Mouse (Mus musculus): Measurements from ENCODE around the gene Gm20388.

The Gm20388 gene

GRCm38 (mm10) chr8:124204001-124204601 lies 4293.5 kb downstream of the Gm20388 start:
- no peak for DNase-seq (ENCODE audit: low spot score in 2 of 2)

GRCm38 (mm10) chr8:124212148-124212547 lies 4301.5 kb downstream of the Gm20388 start:
- no peak for DNase-seq (ENCODE audit: low spot score in 2 of 2)

DNA sequence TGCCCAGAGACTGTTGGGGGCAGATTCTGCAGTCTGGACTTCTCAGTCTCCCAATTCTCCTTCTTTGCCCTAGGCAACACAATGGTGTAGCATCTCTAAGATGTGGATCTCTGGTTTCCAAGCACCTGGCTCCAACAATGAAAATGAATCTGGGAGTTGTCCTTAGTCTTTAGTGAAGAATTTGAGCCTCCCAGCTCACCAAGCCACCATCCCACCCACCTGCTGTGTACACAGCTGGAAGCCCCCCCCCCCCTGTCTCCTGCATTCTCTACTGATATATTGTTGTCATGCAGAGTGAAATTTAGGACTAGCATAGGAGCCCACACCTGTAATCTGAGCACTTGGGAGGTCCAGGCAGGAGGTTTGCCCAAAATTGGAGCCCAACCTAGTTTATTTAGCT lies 4306.3 kb downstream of the Gm20388 start:
- DNase-seq (ENCODE audit: low spot score in 2 of 2): no peak

DNA sequence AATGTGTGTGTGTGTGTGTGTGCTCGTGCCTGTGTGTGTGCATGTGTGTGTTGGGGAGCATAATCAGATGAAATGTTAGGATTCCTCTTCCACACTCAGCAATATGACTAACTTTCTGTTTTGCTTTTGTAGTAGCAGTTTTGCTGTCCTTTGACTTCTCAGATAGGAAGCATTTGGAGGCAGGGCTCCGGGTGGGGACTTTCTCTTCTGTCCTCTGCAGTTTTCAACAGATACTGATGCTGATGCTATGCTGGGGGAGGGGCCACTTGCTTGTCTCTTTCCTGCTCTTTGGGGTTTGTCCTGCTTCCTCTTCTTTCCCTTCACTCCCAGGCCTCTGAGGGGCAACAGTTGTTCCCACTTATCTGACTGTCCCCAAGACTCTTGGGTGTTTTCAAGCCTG lies 4319.2 kb downstream of the Gm20388 start:
- no peak for DNase-seq (ENCODE audit: low spot score in 2 of 2)

GRCm38 (mm10) chr8:124230496-124231175 lies 4320.0 kb downstream of the Gm20388 start:
- no peak for DNase-seq (ENCODE audit: low spot score in 2 of 2)

- peak; percentile 79 to 82 for DNase-seq (ENCODE audit: low spot score in 2 of 2)
Measured at GRCm38 (mm10) chr8:124231176-124231484, 4320.5 kb downstream of the Gm20388 start, which contains the start of gene Galnt2. Gene Galnt2 (plus strand): TSS chr8:124231391.

DNA sequence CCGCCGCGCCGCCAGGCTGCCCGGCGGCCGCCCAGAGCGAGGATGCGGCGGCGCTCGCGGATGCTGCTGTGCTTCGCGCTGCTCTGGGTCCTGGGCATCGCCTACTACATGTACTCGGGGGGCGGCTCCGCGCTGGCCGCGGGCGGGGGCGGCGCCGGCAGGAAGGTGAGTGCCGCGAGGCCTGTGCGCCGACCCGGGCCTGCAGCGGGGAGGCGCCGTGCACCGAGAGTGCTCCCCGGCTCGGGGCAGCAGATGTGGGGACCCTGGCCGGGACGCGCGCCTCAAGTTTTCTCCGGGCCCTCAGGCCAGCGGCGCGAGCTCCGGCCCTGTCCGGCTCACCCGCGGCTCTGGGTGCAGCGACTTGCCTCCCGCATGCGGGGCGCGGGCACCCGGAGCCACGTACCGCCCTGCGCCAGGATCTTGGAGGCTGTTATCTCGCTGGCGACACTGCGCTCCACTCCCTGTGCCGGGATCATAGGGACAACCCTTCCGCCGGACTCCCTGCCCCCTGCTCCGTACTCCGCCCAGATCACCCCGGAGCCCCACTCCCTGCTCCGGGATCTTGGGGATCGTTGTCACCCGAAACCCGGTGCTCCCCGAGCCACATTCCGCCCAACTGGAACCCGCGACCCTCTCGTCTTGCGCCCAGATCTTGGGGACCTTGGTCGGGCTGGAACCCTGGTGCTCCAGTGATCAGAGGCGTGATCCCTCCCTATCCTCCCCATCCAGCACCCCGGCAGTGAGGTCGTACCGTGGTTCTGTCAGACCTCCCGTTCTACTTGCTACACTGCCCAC lies 4321.0 kb downstream of the Gm20388 start:
- peak; percentile 28 to 61 for DNase-seq (ENCODE audit: low spot score in 2 of 2)

DNA sequence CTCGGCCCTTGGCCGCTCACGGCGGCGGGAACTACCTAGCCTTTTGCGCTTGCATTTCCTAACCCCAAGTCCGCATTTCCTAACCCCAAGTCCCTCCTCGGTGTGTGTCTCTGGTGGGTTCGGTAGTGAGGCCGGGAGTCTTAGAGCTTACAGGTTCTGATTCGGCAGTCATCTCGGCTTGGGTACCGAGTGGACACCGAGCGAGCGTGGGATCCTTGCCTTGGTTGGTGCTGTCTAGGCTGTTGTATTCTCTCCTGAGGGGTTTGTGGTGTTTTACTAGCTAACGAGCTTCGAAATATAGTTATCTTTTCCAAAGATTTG lies 4321.6 kb downstream of the Gm20388 start:
- DNase-seq (ENCODE audit: low spot score in 2 of 2): no peak

DNA sequence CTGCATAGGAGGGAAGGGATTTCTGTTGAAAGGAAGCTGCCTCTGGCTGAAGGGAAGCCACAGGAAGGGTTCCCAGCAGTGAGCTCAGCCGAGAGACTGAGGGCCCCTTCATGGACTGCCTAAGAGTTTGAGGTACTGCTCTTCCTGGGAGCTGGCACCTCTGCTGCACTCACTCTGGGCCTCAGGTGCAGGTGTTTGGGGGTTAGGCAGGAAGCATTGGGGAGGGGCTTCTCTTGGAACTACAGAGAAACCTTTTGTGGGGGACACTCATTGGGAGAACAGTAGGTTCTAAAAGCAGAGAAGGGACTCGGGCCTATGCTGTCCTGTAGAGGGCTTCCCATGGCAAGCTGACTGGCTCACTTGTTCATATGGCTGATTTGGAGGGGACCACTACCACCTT lies 4323.9 kb downstream of the Gm20388 start:
- no peak for DNase-seq (ENCODE audit: low spot score in 2 of 2)

GRCm38 (mm10) chr8:124235536-124235935 lies 4324.9 kb downstream of the Gm20388 start:
- no peak for DNase-seq (ENCODE audit: low spot score in 2 of 2)

- DNase-seq (ENCODE audit: low spot score in 2 of 2): no peak
Measured at GRCm38 (mm10) chr8:124239350-124239749, 4328.7 kb downstream of the Gm20388 start.

DNA sequence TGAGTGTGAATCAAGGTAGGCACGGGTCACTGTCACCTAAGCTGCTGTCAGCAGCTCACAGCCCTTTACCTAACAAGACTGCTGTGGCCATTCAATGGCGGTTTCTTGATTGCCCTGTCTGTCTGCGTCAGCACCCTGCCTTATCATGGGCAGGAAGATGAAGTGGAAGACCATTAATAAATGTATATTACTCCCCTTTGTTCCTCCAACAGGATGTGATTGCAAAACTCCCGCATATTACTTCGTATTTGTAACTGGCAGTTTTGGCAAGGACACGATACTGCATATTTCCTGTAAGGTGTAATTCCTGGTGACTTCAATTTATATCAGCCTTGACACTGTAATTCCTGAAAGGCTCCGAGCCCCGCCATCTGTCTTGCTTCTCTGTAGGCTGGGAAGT lies 4330.3 kb downstream of the Gm20388 start:
- DNase-seq (ENCODE audit: low spot score in 2 of 2): no peak

- no peak for DNase-seq (ENCODE audit: low spot score in 2 of 2)
Measured at GRCm38 (mm10) chr8:124242208-124242607, 4331.6 kb downstream of the Gm20388 start.

DNA sequence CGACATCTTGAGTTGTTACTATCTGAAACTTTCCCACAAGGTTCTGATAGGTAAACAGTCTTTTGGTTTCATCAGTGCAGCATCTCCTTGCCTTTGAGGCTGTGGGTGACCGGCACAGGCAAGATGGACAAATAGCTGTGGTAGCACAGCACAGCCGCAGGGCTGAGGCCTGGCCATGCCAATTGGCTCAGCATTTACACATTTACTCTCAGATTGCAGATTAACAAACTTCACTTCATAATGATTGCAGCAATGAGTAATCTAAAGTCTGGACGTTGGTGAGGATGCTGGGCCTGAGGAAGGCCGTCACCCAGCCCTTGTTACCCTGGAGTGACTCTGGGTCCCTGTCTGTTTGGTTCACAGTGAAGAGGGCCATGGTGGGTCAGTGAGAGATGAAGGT lies 4332.3 kb downstream of the Gm20388 start:
- no peak for DNase-seq (ENCODE audit: low spot score in 2 of 2)

DNA sequence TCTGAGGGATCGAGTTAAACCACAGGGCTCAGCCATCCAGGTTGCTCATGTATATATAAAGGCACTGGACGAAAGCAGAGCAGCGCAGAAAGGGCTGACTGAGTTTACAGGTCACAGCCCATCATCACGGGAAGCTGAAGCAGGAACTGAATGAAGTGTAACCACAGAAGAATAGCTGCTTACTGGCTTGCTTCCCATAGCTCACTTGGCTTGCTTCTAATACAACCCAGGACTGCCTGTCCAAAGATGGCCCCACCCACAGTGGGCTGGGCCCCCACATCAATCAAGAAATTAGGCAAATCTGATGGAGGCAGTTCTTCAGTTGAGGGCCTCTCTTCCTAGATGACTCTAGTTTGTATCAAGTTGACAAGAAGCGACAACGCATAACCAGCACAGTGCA lies 4336.9 kb downstream of the Gm20388 start:
- DNase-seq (ENCODE audit: low spot score in 2 of 2): no peak

- no peak for DNase-seq (ENCODE audit: low spot score in 2 of 2)
Measured at GRCm38 (mm10) chr8:124248688-124249087, 4338.0 kb downstream of the Gm20388 start.

DNA sequence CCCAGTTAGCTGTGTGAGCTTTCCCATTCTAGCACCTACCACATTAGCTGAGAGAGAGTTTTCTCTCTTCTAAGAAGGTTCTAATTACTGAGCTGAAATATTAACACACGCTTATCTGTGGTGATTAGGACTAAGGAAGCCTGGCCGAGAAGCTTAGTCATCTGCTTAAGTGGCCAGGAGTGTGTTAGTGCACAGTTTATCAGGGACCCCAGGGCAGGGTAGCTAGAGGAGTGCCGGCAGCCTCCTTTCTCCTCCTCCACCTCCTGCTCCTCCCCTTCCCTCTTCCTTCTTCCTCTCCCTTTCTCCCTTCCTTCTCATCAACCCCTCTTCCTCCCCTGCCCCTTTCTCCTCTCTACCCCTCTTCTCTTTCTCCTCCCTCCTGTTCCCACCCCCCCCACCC lies 4339.6 kb downstream of the Gm20388 start:
- DNase-seq (ENCODE audit: low spot score in 2 of 2): no peak

DNA sequence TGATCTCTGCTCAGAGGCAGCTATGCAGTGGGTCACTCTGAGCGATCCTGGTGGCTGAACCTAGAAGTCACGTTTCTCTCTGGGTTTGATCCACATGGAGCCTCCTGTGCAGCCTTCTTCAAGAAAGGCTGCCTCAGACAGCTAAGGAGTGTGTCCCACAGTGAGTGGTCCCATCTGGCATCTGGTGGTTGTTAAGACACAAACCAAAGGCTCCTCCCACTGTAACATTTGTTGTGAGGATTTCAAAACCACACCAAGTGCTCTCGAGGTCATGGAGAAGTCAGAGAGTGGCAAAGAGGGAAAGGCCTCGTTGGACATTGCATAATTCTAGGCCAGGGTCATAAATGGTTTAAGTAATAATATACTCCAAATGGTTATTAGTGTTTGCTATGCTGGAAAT lies 4340.1 kb downstream of the Gm20388 start:
- peak in 1 of 2 experiments; percentile 31 for DNase-seq (ENCODE audit: low spot score in 2 of 2)

DNA sequence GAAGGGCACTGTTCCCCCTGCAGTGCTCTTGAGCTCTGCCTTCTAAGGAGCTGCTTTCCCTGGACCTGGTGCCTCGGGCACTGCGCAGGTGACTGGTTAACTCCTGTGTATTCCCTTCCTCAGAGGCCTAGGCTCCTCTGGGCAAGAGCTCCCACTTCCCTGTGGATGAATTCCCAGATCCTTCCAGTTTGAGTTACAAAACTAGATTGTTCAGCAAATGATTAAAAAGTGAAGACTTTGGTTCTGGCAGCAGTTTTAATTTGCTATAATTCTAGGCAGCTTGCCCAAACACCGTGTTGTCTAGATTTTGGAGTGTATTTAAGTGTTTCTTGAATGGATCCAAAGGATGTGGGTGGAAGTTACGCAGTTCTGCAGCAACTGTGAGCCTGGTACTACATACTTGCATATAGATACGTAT lies 4341.9 kb downstream of the Gm20388 start:
- DNase-seq (ENCODE audit: low spot score in 2 of 2): no peak

- DNase-seq (ENCODE audit: low spot score in 2 of 2): no peak
Measured at GRCm38 (mm10) chr8:124253939-124254338, 4343.3 kb downstream of the Gm20388 start.

DNA sequence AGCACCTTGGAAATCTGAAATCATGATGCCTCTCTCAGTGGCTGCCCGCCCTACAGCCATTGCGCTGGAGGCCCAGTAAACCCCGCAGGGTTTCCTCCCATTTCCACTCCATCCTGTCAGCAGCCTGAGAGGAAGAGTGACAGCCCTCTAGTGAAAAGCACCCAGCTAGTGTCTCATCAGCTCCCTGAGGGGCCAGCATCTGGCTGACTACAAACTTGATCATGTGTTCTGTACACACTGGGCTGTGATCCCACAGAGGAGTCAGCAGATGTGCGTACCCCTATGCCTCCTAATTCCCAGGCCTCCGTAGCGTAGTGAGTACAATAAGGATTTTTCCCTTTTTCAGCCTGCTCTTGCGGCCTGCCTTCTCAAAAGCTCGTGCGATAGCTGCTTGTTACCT lies 4346.2 kb downstream of the Gm20388 start:
- no peak for DNase-seq (ENCODE audit: low spot score in 2 of 2)

DNA sequence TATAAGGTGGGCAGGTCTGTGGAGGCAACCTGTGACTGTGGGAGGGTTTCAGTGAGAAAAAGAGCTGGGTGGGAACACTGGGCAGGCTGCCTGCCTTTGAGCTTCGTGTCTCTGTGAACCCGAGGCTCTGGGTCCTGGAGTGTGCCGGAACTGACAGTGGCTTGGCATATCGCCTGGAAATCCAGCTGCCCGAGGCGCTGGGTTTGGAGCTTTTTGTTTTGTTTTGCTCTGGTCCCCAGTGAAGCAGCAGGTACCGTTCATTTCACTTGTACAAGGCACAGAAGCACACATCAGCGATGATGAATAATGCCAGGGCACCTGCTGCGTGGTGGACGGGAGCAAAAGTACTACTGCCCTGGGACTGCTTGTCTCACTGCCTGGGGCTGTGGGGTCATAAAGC lies 4346.7 kb downstream of the Gm20388 start:
- DNase-seq (ENCODE audit: low spot score in 2 of 2): no peak

- no peak for DNase-seq (ENCODE audit: low spot score in 2 of 2)
Measured at GRCm38 (mm10) chr8:124259146-124259545, 4348.5 kb downstream of the Gm20388 start.

Data from urinary bladder, adult 18-20 months (tissue).